Mouse (Mus musculus) cerebellum, postnatal 25 days (tissue): ENCODE data around the gene Twf2.

Source experiments
- DNase-seq, 2 experiments: peaks; one replicate each; pipeline ENCODE4 v3.0.0; 2021; ENCODE audit warnings: mixed read lengths in 2 of 2

Gene Twf2

GRCm38 (mm10) chr9:106212594-106212981, 9.7 kb downstream of the Twf2 start:
- DNase-seq = no peak

- no peak for DNase-seq
These were observed 12.6 kb downstream of the Twf2 start for GRCm38 (mm10) chr9:106215341-106216125.

GRCm38 (mm10) chr9:106216971-106217370, 14.1 kb downstream of the Twf2 start:
- DNase-seq = no peak

GRCm38 (mm10) chr9:106220894-106221523, 18.1 kb downstream of the Twf2 start:
- no peak for DNase-seq

GRCm38 (mm10) chr9:106222261-106222851, 19.4 kb downstream of the Twf2 start, which contains the start of gene Tlr9:
Tlr9 (plus strand) TSS chr9:106222598.
- no peak for DNase-seq

GRCm38 (mm10) chr9:106222994-106223393, 20.1 kb downstream of the Twf2 start:
- no peak for DNase-seq

- no peak for DNase-seq
These were observed 22.7 kb downstream of the Twf2 start for GRCm38 (mm10) chr9:106225469-106226150.

GRCm38 (mm10) chr9:106226151-106226682, 23.3 kb downstream of the Twf2 start:
- peak; percentile 43 to 50 for DNase-seq

- no peak for DNase-seq
These were observed 25.0 kb downstream of the Twf2 start for GRCm38 (mm10) chr9:106227790-106228429.

- DNase-seq = no peak
These were observed 27.3 kb downstream of the Twf2 start for GRCm38 (mm10) chr9:106230051-106230733.

GRCm38 (mm10) chr9:106230734-106231106, 27.8 kb downstream of the Twf2 start:
- DNase-seq = no peak

GRCm38 (mm10) chr9:106231220-106231619, 28.3 kb downstream of the Twf2 start:
- no peak for DNase-seq

- DNase-seq = no peak
These were observed 28.9 kb downstream of the Twf2 start for GRCm38 (mm10) chr9:106231816-106232215.

GRCm38 (mm10) chr9:106232956-106233355, 30.0 kb downstream of the Twf2 start:
- no peak for DNase-seq

GRCm38 (mm10) chr9:106233953-106234352, 31.0 kb downstream of the Twf2 start:
- no peak for DNase-seq

- DNase-seq = no peak
These were observed 32.4 kb downstream of the Twf2 start for GRCm38 (mm10) chr9:106235194-106235830.

- no peak for DNase-seq
These were observed 33.4 kb downstream of the Twf2 start for GRCm38 (mm10) chr9:106236156-106236817.

- no peak for DNase-seq
These were observed 33.9 kb downstream of the Twf2 start for GRCm38 (mm10) chr9:106236818-106237211.

GRCm38 (mm10) chr9:106237401-106237800, 34.5 kb downstream of the Twf2 start:
- no peak for DNase-seq

GRCm38 (mm10) chr9:106237878-106238277, 35.0 kb downstream of the Twf2 start:
- DNase-seq = no peak
